Mouse (Mus musculus): ENCODE data around the gene Asnsd1.
A peak's percentile ranks its signal among the peaks of the same experiment; 100 is the strongest.
"Not testable (repeated sequence)": the region's sequence is repeated elsewhere in the genome, so short reads cannot be mapped to it uniquely, and the experiment has no call there.

The Asnsd1 gene

DNA sequence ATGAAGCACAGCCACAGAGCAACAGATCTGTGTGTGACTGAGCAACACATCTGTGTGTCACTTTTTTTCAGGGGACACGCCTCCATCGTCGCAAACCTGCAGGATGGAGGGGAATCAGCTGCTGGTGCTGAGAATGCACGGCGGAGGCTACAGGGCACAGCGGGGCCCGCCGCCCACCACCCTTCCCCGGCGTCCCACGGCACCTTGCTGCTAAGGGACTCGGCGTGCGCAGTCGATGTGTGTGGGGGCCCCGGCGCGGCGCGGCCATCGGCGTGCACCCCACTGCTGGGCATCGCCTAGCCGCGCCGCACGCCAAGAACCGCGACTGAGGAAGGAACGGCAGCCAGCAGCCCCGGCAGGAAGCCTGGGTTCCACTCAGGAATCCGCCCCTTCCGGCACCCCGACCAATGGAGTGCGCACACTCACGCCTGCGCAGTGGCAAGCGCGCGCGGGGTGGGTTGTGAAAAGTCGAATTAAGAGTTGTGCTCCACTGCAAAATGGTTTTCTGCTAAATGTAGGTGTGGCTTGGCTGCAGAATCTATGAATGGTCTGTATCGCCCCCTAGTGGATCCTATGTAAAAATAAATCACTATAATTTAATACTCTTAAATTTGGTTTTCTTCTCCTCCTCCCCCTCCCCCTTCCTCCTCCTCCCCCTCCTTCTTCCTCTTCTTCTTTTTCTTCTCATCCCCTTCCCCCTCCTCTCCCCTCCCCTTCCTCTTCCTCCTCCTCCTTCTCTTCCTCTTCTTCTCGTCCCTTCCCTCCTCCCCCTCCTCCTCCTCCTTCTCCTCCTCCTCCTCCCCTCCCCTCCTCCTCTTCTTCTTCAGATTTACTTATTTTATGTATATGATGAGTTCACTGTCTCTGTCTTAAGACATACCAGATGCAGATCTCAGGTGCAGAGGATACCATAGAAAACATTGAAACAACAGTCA, at the start of gene Asnsd1, which contains the start of the genes Asdurf and Gm28551:
Gene Asnsd1, minus strand, starts transcription at position 426 of the 935 bp plus-strand sequence.
Gene Asdurf, minus strand, starts transcription at position 293 of the 935 bp plus-strand sequence.
Gene Gm28551, minus strand, starts transcription at position 341 of the 935 bp plus-strand sequence.
- peak; percentile 96 for DNase-seq (ENCODE audit: extremely low spot score, low spot score)

DNA sequence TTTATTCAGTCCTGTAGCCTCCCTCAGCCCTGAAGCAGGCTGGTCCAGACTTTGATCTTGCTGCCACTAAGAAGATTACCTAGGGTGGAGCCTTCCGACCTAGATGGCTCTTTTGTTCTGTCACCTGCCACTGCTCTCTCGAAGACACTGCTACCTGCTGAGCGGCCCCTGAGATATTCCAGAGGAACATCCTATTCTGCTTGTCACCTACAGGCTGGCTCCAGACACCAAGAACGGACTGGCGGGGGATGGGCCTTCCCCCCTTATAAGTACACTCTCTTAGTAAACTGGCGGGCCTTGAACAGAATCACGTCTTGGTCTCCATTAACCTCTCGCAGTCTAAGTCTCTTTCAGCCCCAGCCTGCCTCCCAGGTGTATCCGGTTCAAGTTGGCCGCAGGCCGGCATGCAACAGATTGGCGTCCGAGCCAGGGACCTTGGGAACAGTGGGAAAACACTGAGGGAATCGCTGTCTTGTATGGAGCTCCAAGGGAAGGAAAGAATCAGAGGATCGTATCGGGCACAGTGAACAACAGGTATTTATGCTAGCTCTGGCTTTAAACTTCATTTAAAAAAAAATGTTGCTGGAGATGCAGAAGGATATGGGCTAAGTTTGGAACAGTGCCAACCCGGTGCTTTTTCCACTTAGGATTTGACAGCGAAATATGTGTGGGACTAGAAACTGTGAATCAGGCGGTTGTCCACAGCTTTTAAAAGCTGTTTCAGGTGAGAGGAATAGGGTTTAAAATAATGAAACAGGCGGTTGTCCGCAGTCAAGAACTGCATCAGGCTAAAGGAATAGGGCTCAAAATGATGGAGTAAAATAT, 41.6 kb upstream of the Asnsd1 start:
- DNase-seq (ENCODE audit: extremely low spot score, low spot score), result not testable (repeated sequence)

DNA sequence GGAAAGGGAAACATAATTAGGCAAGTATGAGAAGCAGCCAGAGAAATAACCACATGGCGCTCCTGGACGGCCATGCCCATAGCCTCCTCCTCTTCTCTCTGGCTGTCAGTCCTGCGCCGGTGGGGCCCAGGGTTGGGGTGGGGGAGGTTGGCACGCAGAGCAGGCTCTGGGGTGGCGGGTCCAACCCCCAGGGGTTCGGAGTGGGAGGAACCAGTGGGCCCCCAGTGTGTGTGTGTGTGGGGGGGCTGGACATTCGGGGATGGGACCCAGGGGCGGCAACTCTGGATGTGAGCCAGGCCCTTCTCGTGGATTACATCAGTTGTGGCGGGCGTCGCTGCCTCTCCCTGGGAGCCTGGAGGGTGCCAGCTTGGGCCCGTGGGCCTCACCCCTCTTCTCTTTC, 36.2 kb upstream of the Asnsd1 start:
- no peak for DNase-seq (ENCODE audit: extremely low spot score, low spot score)

DNA sequence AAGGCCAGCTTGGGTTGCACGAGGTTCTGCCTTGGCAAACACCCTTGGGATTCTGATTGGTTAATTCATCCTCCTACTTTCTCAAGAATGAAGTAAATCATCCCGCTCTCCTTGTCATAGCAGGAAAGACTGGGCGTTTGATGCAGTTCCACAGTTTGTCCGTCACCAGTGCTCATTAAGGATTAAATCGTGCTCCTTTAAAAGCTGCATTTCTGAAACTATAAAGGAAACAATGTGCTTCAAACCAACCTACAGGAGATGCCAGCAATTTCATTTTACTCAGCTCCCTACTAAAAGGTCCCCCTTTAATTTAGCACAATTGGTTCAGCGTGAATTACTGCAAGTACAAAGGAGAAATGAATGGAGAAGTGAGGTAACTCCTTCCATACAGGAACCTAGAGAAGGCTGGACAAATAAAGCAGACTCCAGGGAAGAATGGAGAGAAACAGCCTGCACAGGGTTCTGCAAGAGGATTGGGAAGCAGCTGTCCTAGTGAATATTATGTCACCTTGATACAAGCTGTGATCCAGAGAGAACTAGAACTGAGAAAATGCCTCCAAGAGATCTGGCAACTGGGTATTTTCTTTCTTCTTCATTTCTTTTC, 31.6 kb upstream of the Asnsd1 start:
- no peak for DNase-seq (ENCODE audit: extremely low spot score, low spot score)

DNA sequence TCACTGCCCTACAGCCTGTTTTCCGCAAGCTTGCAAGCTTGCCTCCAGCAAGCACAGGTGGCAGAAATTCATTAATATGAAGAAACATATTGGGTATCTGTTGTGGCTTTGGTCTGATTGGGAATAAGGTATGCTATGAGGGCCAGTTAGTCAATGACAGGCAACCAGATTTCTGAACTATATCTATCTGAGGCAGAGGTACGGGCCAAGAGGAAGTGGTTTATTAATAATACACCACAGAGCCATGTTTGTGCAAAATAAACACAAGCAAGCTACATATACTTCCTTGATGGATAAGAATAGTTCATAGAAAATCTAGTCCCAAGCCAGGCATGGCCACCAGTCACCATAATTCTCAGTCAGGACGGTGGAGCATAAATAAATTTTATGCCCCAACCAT, 25.2 kb upstream of the Asnsd1 start:
- DNase-seq (ENCODE audit: extremely low spot score, low spot score), result no peak

DNA sequence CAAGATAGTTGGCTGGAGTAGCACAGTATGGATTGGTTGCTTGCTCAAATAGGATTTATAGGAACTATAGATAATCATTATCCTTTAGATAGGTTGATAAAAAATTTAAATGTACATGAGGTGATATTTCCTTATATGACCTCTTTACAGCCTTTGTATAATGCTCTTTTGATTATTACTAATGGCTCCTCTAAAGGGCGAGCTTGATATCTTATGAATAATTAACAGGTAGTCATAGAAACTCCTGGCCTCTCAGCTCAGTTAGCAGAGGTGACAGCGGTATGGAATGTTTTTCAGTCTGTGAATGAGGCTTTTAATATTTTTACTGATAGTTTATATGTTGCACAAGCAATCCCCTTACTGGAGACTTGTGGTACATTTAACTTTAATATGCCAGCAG, 23.4 kb upstream of the Asnsd1 start:
- not testable (repeated sequence) for DNase-seq (ENCODE audit: extremely low spot score, low spot score)

DNA sequence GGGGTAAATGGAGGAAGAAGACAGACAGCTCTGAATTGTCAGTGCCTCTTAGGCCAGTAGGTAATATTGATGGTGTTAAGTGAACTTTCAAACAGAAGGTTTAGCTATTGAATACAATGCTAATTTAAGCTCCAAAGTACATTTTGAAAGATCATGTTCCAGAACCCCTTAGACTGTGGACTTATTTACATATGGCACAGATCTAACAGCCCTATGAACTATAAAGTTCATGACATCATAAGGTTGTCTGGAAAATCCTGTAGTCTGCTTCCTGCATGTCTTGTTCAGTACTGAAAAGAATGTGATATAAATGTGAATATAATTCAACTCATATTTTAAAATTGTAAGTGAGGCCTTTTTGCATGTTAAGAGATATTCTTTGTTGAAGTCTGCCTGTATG, 6.4 kb upstream of the Asnsd1 start:
- no peak for DNase-seq (ENCODE audit: extremely low spot score, low spot score)

DNA sequence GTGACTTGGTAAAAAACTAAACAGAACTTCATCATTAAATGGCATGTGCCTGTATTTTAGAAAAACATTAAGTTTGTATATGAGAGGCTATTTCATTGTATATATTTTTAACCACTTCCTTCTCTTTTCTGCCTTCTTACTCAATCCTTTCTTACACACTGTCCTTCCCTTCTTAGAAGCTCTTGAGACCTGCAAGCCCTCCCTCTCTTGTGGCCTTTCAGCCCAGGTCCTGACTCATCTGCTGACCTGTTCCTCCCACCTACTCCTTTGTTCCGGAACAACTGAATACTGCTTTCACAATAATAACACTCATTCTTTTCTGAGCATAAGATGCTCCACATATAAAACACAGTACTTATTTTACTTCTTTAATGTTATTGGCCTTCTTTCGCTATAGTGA, 11.5 kb downstream of the Asnsd1 start:
- no peak for DNase-seq (ENCODE audit: extremely low spot score, low spot score)

DNA sequence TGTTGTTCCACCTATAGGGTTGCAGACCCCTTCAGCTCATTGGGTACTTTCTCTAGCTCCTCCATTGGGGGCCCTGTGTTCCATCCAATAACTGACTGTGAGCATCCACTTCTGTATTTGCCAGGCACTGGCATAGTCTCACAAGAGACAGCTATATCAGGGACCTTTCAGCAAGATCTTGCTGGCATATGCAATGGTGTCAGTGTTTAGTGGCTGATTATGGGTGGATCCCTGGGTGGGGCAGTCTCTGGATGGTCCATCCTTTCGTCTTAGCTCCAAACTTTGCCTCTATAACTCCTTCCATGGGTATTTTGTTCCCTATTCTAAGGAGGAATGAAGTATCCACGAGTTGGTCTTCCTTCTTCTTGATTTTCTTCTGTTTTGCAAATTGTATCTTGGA, 15.1 kb downstream of the Asnsd1 start:
- DNase-seq (ENCODE audit: extremely low spot score, low spot score), result not testable (repeated sequence)

DNA sequence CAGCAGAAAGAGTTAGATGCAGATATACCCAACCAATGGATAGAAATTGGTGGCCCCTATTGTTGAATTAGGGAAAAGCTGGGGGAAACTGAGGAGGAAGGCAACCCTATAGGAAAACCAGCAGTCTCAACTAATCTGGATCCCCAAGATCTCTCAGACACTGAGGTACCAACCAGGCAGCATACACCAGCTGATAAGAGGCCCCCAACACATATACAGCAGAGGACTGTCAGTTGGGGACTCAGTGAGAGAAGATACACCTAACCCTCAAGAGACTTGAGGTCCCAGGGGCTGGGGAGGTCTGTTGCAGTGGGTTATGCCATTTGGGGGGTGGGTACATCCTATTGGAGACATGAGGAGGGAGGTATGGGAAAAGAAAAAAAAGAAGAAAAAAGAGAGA, 17.1 kb downstream of the Asnsd1 start:
- DNase-seq (ENCODE audit: extremely low spot score, low spot score), result no peak

DNA sequence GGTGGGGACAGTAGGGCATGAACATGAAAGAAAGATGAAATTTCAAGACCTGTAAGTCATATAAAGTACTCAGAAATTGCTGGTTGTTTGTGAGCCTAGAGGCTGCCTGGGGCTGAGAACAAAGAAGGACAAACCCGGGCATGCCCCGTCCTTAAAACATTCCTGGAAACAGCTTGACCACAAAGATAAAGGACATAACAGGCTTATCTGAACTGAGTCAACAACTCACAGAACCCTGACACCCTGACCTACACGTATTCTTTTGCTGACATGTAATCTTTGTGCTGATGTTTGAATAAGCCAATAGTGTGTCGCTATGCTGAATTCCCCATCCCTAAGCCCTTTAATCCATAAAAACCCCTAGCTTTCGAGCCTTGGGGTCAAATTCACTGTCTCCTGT, 19.0 kb downstream of the Asnsd1 start:
- DNase-seq (ENCODE audit: extremely low spot score, low spot score), result not testable (repeated sequence)

DNA sequence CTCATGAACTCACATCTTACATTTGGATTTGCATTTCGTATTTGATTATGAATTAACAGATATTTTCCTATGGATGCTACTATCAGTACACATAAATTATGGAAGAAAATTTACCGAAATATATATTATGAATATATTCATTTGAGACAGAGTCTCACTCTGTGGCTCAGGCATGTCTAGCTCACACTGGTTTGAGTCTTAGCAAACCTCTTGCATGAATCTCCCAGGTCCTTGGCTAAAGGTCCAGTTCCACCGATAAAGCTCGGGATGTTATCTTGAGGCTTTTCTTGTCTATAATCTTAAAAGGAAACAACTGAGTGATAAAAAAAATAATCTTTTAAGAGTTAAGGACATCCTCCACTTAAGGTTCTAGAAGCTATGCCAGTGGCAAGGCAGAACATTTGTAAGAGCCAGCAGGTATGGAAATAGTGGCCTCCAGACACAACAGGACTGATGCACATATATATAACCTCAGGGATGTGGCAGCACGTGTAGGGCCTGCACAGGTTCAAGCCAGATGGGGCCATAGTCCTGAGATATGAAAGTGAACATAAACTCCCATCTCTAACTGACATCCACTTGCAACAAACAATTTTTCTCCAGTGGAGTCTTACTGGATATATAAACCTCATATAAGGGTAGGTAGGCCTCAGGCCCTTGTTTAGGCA, 27.6 kb downstream of the Asnsd1 start:
- no peak for DNase-seq (ENCODE audit: extremely low spot score, low spot score)

DNA sequence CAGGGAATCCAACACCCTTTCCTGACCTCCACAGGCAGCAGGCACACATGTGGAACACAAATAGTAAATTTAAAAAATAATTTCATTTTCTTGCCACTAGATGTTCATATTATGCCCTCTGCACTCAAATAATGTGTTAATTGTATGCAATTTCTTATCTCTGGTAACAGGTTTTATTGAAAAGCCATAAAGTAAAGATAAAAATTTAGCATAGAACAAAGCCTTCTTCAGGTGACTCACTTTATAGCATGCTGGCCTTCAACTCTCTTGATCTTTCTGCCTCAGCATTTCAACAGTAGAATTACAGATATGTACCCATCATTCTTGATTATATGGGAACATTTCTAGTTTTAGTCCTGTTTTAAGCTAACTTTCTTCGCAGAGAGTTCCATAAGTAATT, 28.3 kb downstream of the Asnsd1 start:
- DNase-seq (ENCODE audit: extremely low spot score, low spot score), result no peak

DNA sequence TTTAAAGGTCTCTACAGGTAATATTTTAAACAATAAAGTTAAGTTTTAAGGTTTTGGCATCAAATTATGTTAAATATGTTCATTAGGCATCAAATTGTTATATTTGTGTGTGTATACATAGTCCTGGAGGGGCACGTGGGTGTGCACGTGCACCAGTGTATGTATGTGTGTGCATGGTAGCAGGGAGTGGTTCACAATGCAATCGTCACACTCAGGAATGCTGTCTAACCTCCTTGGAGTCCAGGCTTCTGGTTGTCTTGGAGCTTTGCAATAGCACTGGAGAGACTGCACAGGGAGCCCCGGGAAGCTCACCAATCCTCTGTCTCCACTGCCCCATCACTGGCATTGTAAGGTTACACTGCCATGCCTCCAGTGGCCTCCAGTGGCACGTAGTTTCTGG, 29.3 kb downstream of the Asnsd1 start:
- no peak for DNase-seq (ENCODE audit: extremely low spot score, low spot score)

DNA sequence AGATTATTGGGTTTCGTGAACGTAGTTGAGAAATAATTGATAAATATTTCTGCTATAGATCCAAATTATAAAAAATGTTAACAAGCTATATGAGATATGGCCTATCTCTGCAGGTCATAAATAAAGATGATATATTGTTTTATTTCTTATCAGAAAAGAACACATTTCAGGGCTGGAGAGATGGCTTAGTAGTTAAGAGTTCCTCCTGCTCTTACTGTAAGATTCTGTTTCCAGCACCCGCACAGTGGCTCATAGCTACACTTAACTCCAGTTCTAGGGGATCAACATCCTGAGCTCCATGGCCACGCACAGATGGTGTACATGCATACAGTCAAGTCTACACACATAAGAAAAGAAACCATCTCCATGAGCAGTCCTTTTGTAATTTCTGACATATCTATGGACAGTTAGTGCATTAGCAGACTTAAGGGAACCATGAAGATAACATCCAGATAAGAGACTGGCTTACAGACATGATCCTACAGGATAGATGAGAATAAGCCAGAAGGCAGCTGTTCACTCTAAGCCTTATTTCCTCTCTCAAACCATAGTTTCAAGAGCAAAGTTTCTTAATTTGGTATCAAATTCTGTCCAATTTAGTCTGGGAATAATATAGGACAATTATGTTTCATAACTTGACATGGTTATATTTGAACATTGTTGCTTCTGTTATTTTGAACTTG, 30.7 kb downstream of the Asnsd1 start:
- no peak for DNase-seq (ENCODE audit: extremely low spot score, low spot score)

DNA sequence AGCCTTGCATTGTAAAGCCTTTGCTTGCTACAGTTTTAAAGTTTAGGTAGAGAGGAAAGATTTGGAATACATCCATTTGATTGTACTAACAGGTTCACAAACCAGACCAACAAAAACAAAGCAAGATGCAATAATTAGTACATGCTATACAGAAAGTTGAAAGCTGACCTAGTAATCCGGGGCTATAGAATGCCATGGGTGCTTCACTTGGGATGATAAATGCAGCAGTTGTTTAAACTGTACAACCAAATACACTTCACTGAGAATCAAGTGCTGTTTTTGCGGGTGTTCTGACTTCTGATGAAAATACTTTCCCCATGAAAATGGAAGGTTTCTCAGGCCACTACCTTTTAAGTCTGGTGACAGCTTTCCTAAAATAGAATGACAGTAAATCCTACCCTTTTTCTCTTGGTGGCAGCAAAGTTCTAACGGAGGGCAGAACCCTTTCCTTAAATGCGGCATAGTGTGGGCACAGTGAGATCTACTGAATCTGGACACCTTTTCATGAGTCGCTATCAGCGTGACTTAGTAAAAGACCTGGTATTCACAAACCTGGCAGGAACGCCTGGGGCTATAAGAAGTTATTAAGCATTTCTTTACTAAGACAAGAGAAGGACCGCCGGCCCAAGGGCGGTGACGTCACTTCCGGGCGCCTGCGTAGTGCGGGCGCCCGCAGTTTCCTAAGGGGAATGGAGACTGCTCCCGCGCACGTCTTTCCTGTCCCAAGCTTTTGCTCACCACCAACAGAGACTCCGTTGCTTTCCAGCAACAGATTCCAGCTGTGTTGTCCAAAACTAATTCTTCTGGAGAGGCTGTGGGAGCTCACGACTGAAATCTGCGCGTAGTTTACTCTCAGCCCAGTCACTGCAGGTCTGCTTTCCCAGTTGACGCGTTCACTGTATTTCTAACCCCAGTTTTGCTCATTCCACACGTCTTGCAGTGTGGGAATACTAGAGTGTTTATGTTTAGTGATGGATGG, 39.3 kb downstream of the Asnsd1 start, which contains the start of gene Osgepl1:
Gene Osgepl1, plus strand, starts transcription at position 636 of the 979 bp plus-strand sequence.
- DNase-seq (ENCODE audit: extremely low spot score, low spot score), result peak; percentile 87

DNA sequence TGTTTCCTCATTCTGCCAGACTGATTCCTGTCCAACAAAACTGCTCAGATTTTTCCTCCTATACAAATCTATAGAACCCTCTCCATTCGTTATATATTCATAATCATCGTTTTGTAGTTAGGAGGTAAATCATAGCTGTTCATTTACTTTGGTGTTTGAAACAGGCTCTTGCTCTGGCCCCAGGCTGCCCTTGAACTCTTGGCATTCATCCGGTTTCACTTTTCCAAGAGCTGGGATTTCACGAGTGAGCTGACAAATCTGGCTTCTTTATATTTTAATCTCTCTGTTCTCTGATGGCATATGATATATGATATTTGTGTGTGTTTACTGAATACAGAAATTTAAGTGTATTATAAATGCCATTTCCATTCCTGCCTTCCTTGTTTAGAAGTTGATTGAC, 52.0 kb downstream of the Asnsd1 start:
- DNase-seq (ENCODE audit: extremely low spot score, low spot score), result no peak

DNA sequence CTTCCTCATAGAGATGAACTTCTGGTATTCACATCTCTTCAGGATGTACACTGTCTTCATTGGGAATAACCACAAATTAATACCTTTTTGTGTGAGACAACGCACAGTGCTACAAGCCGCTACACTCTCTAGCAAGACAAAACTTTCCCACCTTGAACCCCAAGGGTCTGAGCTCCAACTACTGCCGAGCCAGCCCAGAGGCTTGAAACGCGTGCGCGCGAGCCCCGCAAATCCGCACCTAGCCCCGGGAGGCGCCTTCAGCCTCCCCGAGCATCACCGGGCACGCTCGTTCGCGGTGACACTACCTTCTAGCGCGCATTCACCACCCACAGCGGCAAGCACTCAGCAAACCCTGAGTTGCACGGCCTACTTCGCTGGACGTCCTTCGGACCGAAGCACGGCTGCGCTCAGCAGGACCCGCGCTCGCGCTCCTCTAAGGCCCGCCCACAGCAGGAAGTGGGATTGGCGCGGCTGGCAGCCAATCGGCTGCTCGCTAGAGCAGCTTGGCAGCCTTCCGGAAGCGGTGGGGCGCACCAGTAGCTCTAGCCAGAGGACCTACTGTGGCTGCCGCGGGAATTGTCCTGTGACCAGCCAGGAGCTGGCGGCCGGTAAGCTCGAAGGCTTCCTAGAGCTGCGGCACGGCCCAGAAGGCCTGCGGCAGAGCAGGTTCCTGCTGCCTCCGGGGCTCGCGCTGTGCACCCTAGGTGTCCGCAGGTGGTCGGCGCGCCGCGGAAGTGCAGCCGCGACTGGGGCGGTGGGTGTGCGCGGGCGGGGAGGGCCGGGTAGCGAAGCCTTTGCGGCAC, 55.8 kb downstream of the Asnsd1 start, which contains the start of the genes Pms1, Ormdl1 and Gm28778:
Gene Pms1, minus strand, starts transcription at position 438 of the 803 bp plus-strand sequence.
Gene Ormdl1, plus strand, starts transcription at position 515 of the 803 bp plus-strand sequence.
Gene Gm28778, plus strand, starts transcription at position 531 of the 803 bp plus-strand sequence.
- peak; percentile 92 for DNase-seq (ENCODE audit: extremely low spot score, low spot score)

All from neural tube, embryonic 10.5 days (tissue).